Mouse (Mus musculus) heart, postnatal 14 days (tissue): ENCODE measurements around the gene Cdhr4. TPM values are rescaled to one million over a fixed set of nuclear protein-coding genes. Genes with fewer than 3 reads are reported as not detected.
"Not testable (repeated sequence)": the region's sequence is repeated elsewhere in the genome, so short reads cannot be mapped to it uniquely, and the experiment has no call there.

Source experiments
- DNase-seq, 2 experiments: peaks; one replicate each; pipeline ENCODE4 v3.0.0; 2021 to 2022
- intact Hi-C: fragments of 180-260 bp; cut with DNase I; formaldehyde crosslinking; loops from one replicate; pipeline ENCODE4 v1.15.1; 2025
- total RNA-seq, 2 experiments: library from RNA; stranded (reverse); gene quantifications; 2 replicates each; pipeline ENCODE4 v1.2.3; 2021

Gene Cdhr4
- total RNA-seq, 2 experiments from 2014 or later = 2.4 to 2.7 TPM

GRCm38 (mm10) chr9:108001922-108002770 lies 9.8 kb downstream of the Cdhr4 start, which contains the start of gene Ip6k1:
Ip6k1 (plus strand) TSS chr9:108002501.
- DNase-seq = peak; percentile 100
- intact Hi-C loops = loop anchor here (5.0 kb wide), 1 partner anchor 50 kb away; the partner anchor contains the start of gene Amigo3

GRCm38 (mm10) chr9:108002778-108003530 lies 10.7 kb downstream of the Cdhr4 start:
- intact Hi-C loops = loop anchor here (5.0 kb wide), 1 partner anchor 49 kb away; the partner anchor contains the start of gene Amigo3

GRCm38 (mm10) chr9:108003531-108003890 lies 11.2 kb downstream of the Cdhr4 start:
- DNase-seq = peak in 1 of 2 experiments; percentile 20
- intact Hi-C loops = loop anchor here (5.0 kb wide), 1 partner anchor 49 kb away; the partner anchor contains the start of gene Amigo3

More at GRCm38 (mm10) chr9:108002778-108003530, 10.7 kb downstream of the Cdhr4 start:
- peak in 1 of 2 experiments; percentile 61 for DNase-seq

- no peak for DNase-seq
- intact Hi-C loops = no loop called here
These were observed 15.7 kb downstream of the Cdhr4 start for GRCm38 (mm10) chr9:108008041-108008440.

GRCm38 (mm10) chr9:108010385-108010784 lies 18.1 kb downstream of the Cdhr4 start:
- intact Hi-C loops = no loop called here
- no peak for DNase-seq

GRCm38 (mm10) chr9:108013577-108013976 lies 21.3 kb downstream of the Cdhr4 start:
- intact Hi-C loops, DNase-seq: not testable (repeated sequence)

GRCm38 (mm10) chr9:108017127-108017526 lies 24.8 kb downstream of the Cdhr4 start:
- no peak for DNase-seq
- intact Hi-C loops = no loop called here

- intact Hi-C loops = no loop called here
- DNase-seq = peak in 1 of 2 experiments; percentile 10
These were observed 28.4 kb downstream of the Cdhr4 start for GRCm38 (mm10) chr9:108020741-108021140.

- no peak for DNase-seq
- intact Hi-C loops = no loop called here
These were observed 30.9 kb downstream of the Cdhr4 start for GRCm38 (mm10) chr9:108023216-108023615.

- no peak for DNase-seq
- intact Hi-C loops = no loop called here
These were observed 34.3 kb downstream of the Cdhr4 start for GRCm38 (mm10) chr9:108026584-108026983.

- intact Hi-C loops = no loop called here
- no peak for DNase-seq
These were observed 35.6 kb downstream of the Cdhr4 start for GRCm38 (mm10) chr9:108027867-108028266.

GRCm38 (mm10) chr9:108032126-108032525 lies 39.8 kb downstream of the Cdhr4 start:
- no peak for DNase-seq
- intact Hi-C loops = no loop called here

- intact Hi-C loops = no loop called here
- no peak for DNase-seq
These were observed 43.2 kb downstream of the Cdhr4 start for GRCm38 (mm10) chr9:108035331-108036156.

- DNase-seq = no peak
- intact Hi-C loops = no loop called here
These were observed 52.6 kb downstream of the Cdhr4 start for GRCm38 (mm10) chr9:108044751-108045492.

GRCm38 (mm10) chr9:108046582-108046981 lies 54.3 kb downstream of the Cdhr4 start:
- DNase-seq = no peak
- intact Hi-C loops = no loop called here

- intact Hi-C loops = no loop called here
- no peak for DNase-seq
These were observed 55.6 kb downstream of the Cdhr4 start for GRCm38 (mm10) chr9:108047601-108048565.

GRCm38 (mm10) chr9:108048566-108048955 lies 56.3 kb downstream of the Cdhr4 start:
- intact Hi-C loops = no loop called here
- no peak for DNase-seq

- intact Hi-C loops = no loop called here
- peak; percentile 94 to 96 for DNase-seq
These were observed 56.7 kb downstream of the Cdhr4 start, which contains the start of gene Gmppb for GRCm38 (mm10) chr9:108049016-108049455. Gmppb (plus strand) TSS chr9:108049242.
